Mouse (Mus musculus) neural tube, embryonic 14.5 days (tissue): ENCODE data around the gene Adam29. TPM values are rescaled to one million over a fixed set of nuclear protein-coding genes. Genes with fewer than 3 reads are reported as not detected.

Experiments
- ATAC-seq: fragments of 200-750 bp; cut with Nextera tagmentation; 2 replicates; pipeline ENCODE4 v1.8.0; 2017; ENCODE audit warnings: low read depth, mild to moderate bottlenecking, moderate TSS enrichment, moderate library complexity
- H3K27ac ChIP-seq: fragments of 300-500 bp; sonication (generic); 2 replicates; pipeline ENCODE4 v1.5.1; 2014; ENCODE audit warnings: low read depth, mild to moderate bottlenecking, control low read depth, low read length, moderate library complexity, mixed read lengths
- H3K27me3 ChIP-seq: fragments of 300-500 bp; sonication (generic); 2 replicates; pipeline ENCODE4 v1.6.1; 2014; ENCODE audit warnings: low read length; ENCODE audit not compliant: control insufficient read depth, insufficient read depth
- H3K36me3 ChIP-seq: fragments of 300-500 bp; sonication (generic); 2 replicates; pipeline ENCODE4 v1.6.1; 2014; ENCODE audit warnings: low read length, mixed read lengths; ENCODE audit not compliant: control insufficient read depth, insufficient read depth
- H3K4me1 ChIP-seq: fragments of 300-500 bp; sonication (generic); 2 replicates; pipeline ENCODE4 v1.6.1; 2014; ENCODE audit warnings: low read length; ENCODE audit not compliant: control insufficient read depth, insufficient read depth
- H3K4me2 ChIP-seq: fragments of 300-500 bp; sonication (generic); 2 replicates; pipeline ENCODE4 v1.6.1; 2014; ENCODE audit warnings: mild to moderate bottlenecking, low read depth, low read length, control low read depth
- H3K4me3 ChIP-seq: fragments of 300-500 bp; sonication (generic); 2 replicates; pipeline ENCODE4 v1.5.1; 2014; ENCODE audit warnings: low read depth, low read length, control low read depth, mixed read lengths
- H3K9ac ChIP-seq: fragments of 300-500 bp; sonication (generic); replicated peaks from 2 replicates; pipeline ENCODE4 v1.6.1; 2014; ENCODE audit warnings: low read depth, mild to moderate bottlenecking, control low read depth, low read length, mixed read lengths
- H3K9me3 ChIP-seq: fragments of 300-500 bp; sonication (generic); 2 replicates; pipeline ENCODE4 v1.6.1; 2016; ENCODE audit warnings: low read length; ENCODE audit not compliant: control insufficient read depth
- WGBS: fragments of 180-500 bp; shearing (Covaris S2); extraction: QIAGEN DNeasy Blood & Tissue Kit; methylation state at CpG from one replicate; pipeline ENCODE4 v1.1.7; 2014; 5-methylcytosine and 5-hydroxymethylcytosine counted together
- polyA plus RNA-seq: library from polyadenylated mRNA; unstranded; fragments of >200 nt; fragmentation: Nextera tagmentation; extraction: Ambion mirVana; gene quantifications from 2 replicates; pipeline ENCODE4 v1.2.1, GENCODE M21; 2014

Gene Adam29
- not detected in 2 replicates for polyA plus RNA-seq

GRCm38 (mm10) chr8:55906848-55907247 is at the start of gene Adam29:
Gene Adam29 (minus strand): TSS chr8:55906948.
- H3K27ac ChIP-seq: no peak within 1 kb of the TSS
- H3K9ac ChIP-seq: no peak within 1 kb of the TSS
- no peaks in the 10 kb centered on the region for H3K4me1 ChIP-seq
- H3K4me2 ChIP-seq: no peak within 1 kb of the TSS
- H3K27me3 ChIP-seq: no peaks in the 10 kb centered on the region
- no peaks in the 10 kb centered on the region for H3K9me3 ChIP-seq
- no peaks in the 10 kb centered on the region for H3K36me3 ChIP-seq
- 84% methylated on average over 1 of the region's 1 CpGs for whole genome bisulfite sequencing
- ATAC-seq: no peak
- no peak within 1 kb of the TSS for H3K4me3 ChIP-seq

GRCm38 (mm10) chr8:55940526-55940880 is 33.8 kb upstream of the Adam29 start:
- WGBS: 1% methylated on average over 8 of the region's 8 CpGs
- Histone ChIP-seq H3K27me3 (no peaks in the 10 kb centered on the region), H3K4me2 (peak overlapping the region; percentile 51), H3K4me1 (no peaks in the 10 kb centered on the region), H3K4me3 (peak overlapping the region; percentile 33), H3K9me3 (no peaks in the 10 kb centered on the region), H3K27ac (no peak overlapping the region), H3K36me3 (no peaks in the 10 kb centered on the region), H3K9ac (peak overlapping the region; percentile 41; the same call in 1 of the 2 replicates)
- peak; percentile 86 for ATAC-seq

- peak; percentile 96 for ATAC-seq
- WGBS: 9% methylated on average over 11 of the region's 11 CpGs
- H3K36me3 ChIP-seq: no peaks in the 10 kb centered on the region
- H3K9me3 ChIP-seq: no peaks in the 10 kb centered on the region
- H3K4me3 ChIP-seq: peak within 1 kb of the TSS; percentile 33
- H3K27me3 ChIP-seq: no peaks in the 10 kb centered on the region
- H3K27ac ChIP-seq: no peak within 1 kb of the TSS
- peak within 1 kb of the TSS; percentile 51 for H3K4me2 ChIP-seq
- H3K4me1 ChIP-seq: no peaks in the 10 kb centered on the region
- H3K9ac ChIP-seq: peak within 1 kb of the TSS; percentile 41; the same call in 1 of the 2 replicates
Observed at GRCm38 (mm10) chr8:55939870-55940525, 33.2 kb upstream of the Adam29 start, which contains the start of gene Glra3. Gene Glra3 (plus strand): TSS chr8:55940460.

Other genes starting within 250 kb of the Adam29 start
- 1.5 and 3.2 TPM in 2 replicates for gene Glra3, start 33.5 kb upstream of the Adam29 start, polyA plus RNA-seq